Mouse (Mus musculus): Measurements from ENCODE around the gene Dcdc2a.

The Dcdc2a gene

GRCm38 (mm10) chr13:25093776-25094175 is 38.0 kb downstream of the Dcdc2a start:
- DNase-seq (ENCODE audit: inconsistent age in 2 of 2, low spot score in 1 of 2) = peak; percentile 14 to 65

GRCm38 (mm10) chr13:25094381-25094780 is 38.6 kb downstream of the Dcdc2a start:
- DNase-seq (ENCODE audit: inconsistent age in 2 of 2, low spot score in 1 of 2) = no peak

- no peak for DNase-seq (ENCODE audit: inconsistent age in 2 of 2, low spot score in 1 of 2)
Measured at GRCm38 (mm10) chr13:25097348-25097747, 41.5 kb downstream of the Dcdc2a start.

GRCm38 (mm10) chr13:25098578-25098977 is 42.8 kb downstream of the Dcdc2a start:
- DNase-seq (ENCODE audit: inconsistent age in 2 of 2, low spot score in 1 of 2) = no peak

GRCm38 (mm10) chr13:25099508-25099907 is 43.7 kb downstream of the Dcdc2a start:
- no peak for DNase-seq (ENCODE audit: inconsistent age in 2 of 2, low spot score in 1 of 2)

GRCm38 (mm10) chr13:25100581-25100980 is 44.8 kb downstream of the Dcdc2a start:
- DNase-seq (ENCODE audit: inconsistent age in 2 of 2, low spot score in 1 of 2) = no peak

GRCm38 (mm10) chr13:25105671-25106070 is 49.9 kb downstream of the Dcdc2a start:
- DNase-seq (ENCODE audit: inconsistent age in 2 of 2, low spot score in 1 of 2) = no peak

- DNase-seq (ENCODE audit: inconsistent age in 2 of 2, low spot score in 1 of 2) = no peak
Measured at GRCm38 (mm10) chr13:25106740-25107139, 50.9 kb downstream of the Dcdc2a start.

- no peak for DNase-seq (ENCODE audit: inconsistent age in 2 of 2, low spot score in 1 of 2)
Measured at GRCm38 (mm10) chr13:25108353-25108752, 52.5 kb downstream of the Dcdc2a start.

- DNase-seq (ENCODE audit: inconsistent age in 2 of 2, low spot score in 1 of 2) = no peak
Measured at GRCm38 (mm10) chr13:25110592-25111095, 54.8 kb downstream of the Dcdc2a start.

- peak; percentile 30 to 68 for DNase-seq (ENCODE audit: inconsistent age in 2 of 2, low spot score in 1 of 2)
Measured at GRCm38 (mm10) chr13:25115429-25115881, 59.7 kb downstream of the Dcdc2a start.

- DNase-seq (ENCODE audit: inconsistent age in 2 of 2, low spot score in 1 of 2) = peak; percentile 37 to 76
Measured at GRCm38 (mm10) chr13:25115971-25116370, 60.2 kb downstream of the Dcdc2a start.

- no peak for DNase-seq (ENCODE audit: inconsistent age in 2 of 2, low spot score in 1 of 2)
Measured at GRCm38 (mm10) chr13:25122740-25123335, 67.0 kb downstream of the Dcdc2a start.

- DNase-seq (ENCODE audit: inconsistent age in 2 of 2, low spot score in 1 of 2) = no peak
Measured at GRCm38 (mm10) chr13:25127216-25127615, 71.4 kb downstream of the Dcdc2a start.

GRCm38 (mm10) chr13:25127806-25128205 is 72.0 kb downstream of the Dcdc2a start:
- no peak for DNase-seq (ENCODE audit: inconsistent age in 2 of 2, low spot score in 1 of 2)

- no peak for DNase-seq (ENCODE audit: inconsistent age in 2 of 2, low spot score in 1 of 2)
Measured at GRCm38 (mm10) chr13:25128766-25129165, 73.0 kb downstream of the Dcdc2a start.

GRCm38 (mm10) chr13:25143066-25143465 is 87.3 kb downstream of the Dcdc2a start:
- no peak for DNase-seq (ENCODE audit: inconsistent age in 2 of 2, low spot score in 1 of 2)

GRCm38 (mm10) chr13:25144093-25144492 is 88.3 kb downstream of the Dcdc2a start:
- DNase-seq (ENCODE audit: inconsistent age in 2 of 2, low spot score in 1 of 2) = no peak

- DNase-seq (ENCODE audit: inconsistent age in 2 of 2, low spot score in 1 of 2) = no peak
Measured at GRCm38 (mm10) chr13:25146232-25146631, 90.4 kb downstream of the Dcdc2a start.

- no peak for DNase-seq (ENCODE audit: inconsistent age in 2 of 2, low spot score in 1 of 2)
Measured at GRCm38 (mm10) chr13:25150154-25150781, 94.5 kb downstream of the Dcdc2a start.

- no peak for DNase-seq (ENCODE audit: inconsistent age in 2 of 2, low spot score in 1 of 2)
Measured at GRCm38 (mm10) chr13:25150861-25151260, 95.1 kb downstream of the Dcdc2a start.

GRCm38 (mm10) chr13:25159917-25160316 is 104.1 kb downstream of the Dcdc2a start:
- no peak for DNase-seq (ENCODE audit: inconsistent age in 2 of 2, low spot score in 1 of 2)

- DNase-seq (ENCODE audit: inconsistent age in 2 of 2, low spot score in 1 of 2) = no peak
Measured at GRCm38 (mm10) chr13:25160804-25161203, 105.0 kb downstream of the Dcdc2a start.
